Mouse (Mus musculus) bone marrow macrophage, adult 2 months (primary cell): Measurements from ENCODE around the gene Galnt11. TPM values are rescaled to one million over a fixed set of nuclear protein-coding genes. Genes with fewer than 3 reads are reported as not detected.

Source experiments
- H3K27ac ChIP-seq: 2 replicates; pipeline ENCODE4 v1.5.1; 2012; ENCODE audit warnings: low read depth, low read length; ENCODE audit not compliant: insufficient read depth
- H3K4me1 ChIP-seq: 2 replicates; pipeline ENCODE4 v1.6.1; 2012; ENCODE audit warnings: low read length; ENCODE audit not compliant: control insufficient read depth, insufficient read depth
- H3K4me3 ChIP-seq: 2 replicates; pipeline ENCODE4 v1.5.1; 2012; ENCODE audit warnings: mild to moderate bottlenecking, low read length, moderate library complexity; ENCODE audit not compliant: insufficient read depth
- CTCF ChIP-seq: IDR thresholded peaks from 2 replicates; pipeline ENCODE4 v1.5.1; 2012; ENCODE audit warnings: low read depth, mild to moderate bottlenecking, low read length, moderate library complexity
- POLR2A ChIP-seq: IDR thresholded peaks from 2 replicates; pipeline ENCODE4 v1.6.1; 2012; ENCODE audit warnings: mild to moderate bottlenecking, low read depth, low read length, borderline replicate concordance
- polyA plus RNA-seq: library from polyadenylated mRNA; stranded (reverse); fragments of >200 nt; gene quantifications from 2 replicates; pipeline ENCODE4 v1.2.4, GENCODE M21; 2012; ENCODE audit not compliant: missing spikeins, insufficient read depth, insufficient read length

The Galnt11 gene
- polyA plus RNA-seq, 1 experiment: 29.3 TPM

GRCm38 (mm10) chr5:25252825-25253544, 31.3 kb downstream of the Galnt11 start:
- H3K27ac ChIP-seq: no peak overlapping the region
- H3K4me3 ChIP-seq: no peak overlapping the region
- no peak for TF ChIP-seq CTCF
- peaks cover 6% of the 10 kb centered on the region; the same call in 1 of the 2 replicates for H3K4me1 ChIP-seq

GRCm38 (mm10) chr5:25254491-25254890, 32.8 kb downstream of the Galnt11 start:
- Histone ChIP-seq H3K27ac (no peak overlapping the region), H3K4me3 (no peak overlapping the region), H3K4me1 (peaks cover 6% of the 10 kb centered on the region; the same call in 1 of the 2 replicates)
- TF ChIP-seq POLR2A: no peak
- no peak for TF ChIP-seq CTCF

GRCm38 (mm10) chr5:25256686-25257085, 35.0 kb downstream of the Galnt11 start:
- Histone ChIP-seq H3K4me3 (no peak overlapping the region), H3K27ac (no peak overlapping the region), H3K4me1 (peaks cover 6% of the 10 kb centered on the region; the same call in 1 of the 2 replicates)
- TF ChIP-seq POLR2A: no peak
- no peak for TF ChIP-seq CTCF

GRCm38 (mm10) chr5:25261452-25261851, 39.7 kb downstream of the Galnt11 start:
- TF ChIP-seq POLR2A: no peak

GRCm38 (mm10) chr5:25262266-25262665, 40.6 kb downstream of the Galnt11 start:
- peaks cover under 1% of the 10 kb centered on the region for H3K4me1 ChIP-seq
- no peak overlapping the region for H3K4me3 ChIP-seq
- no peak overlapping the region for H3K27ac ChIP-seq
- TF ChIP-seq CTCF (no peak), POLR2A (no peak)

More at GRCm38 (mm10) chr5:25261452-25261851, 39.7 kb downstream of the Galnt11 start:
- H3K27ac ChIP-seq: no peak overlapping the region
- no peaks in the 10 kb centered on the region for H3K4me1 ChIP-seq
- H3K4me3 ChIP-seq: no peak overlapping the region

GRCm38 (mm10) chr5:25268258-25268888, 46.7 kb downstream of the Galnt11 start:
- Histone ChIP-seq H3K27ac (no peak overlapping the region), H3K4me3 (no peak overlapping the region), H3K4me1 (peaks cover 5% of the 10 kb centered on the region)
- TF ChIP-seq POLR2A (no peak), CTCF (no peak)

GRCm38 (mm10) chr5:25275629-25276028, 53.9 kb downstream of the Galnt11 start:
- H3K27ac ChIP-seq: no peak overlapping the region
- H3K4me3 ChIP-seq: no peak overlapping the region
- H3K4me1 ChIP-seq: no peaks in the 10 kb centered on the region
- TF ChIP-seq CTCF: no peak
- no peak for TF ChIP-seq POLR2A

GRCm38 (mm10) chr5:25276365-25276764, 54.7 kb downstream of the Galnt11 start:
- Histone ChIP-seq H3K4me1 (no peaks in the 10 kb centered on the region), H3K27ac (no peak overlapping the region), H3K4me3 (no peak overlapping the region)
- no peak for TF ChIP-seq POLR2A
- no peak for TF ChIP-seq CTCF

GRCm38 (mm10) chr5:25283988-25284387, 62.3 kb downstream of the Galnt11 start:
- no peaks in the 10 kb centered on the region for H3K4me1 ChIP-seq
- TF ChIP-seq CTCF: no peak
- no peak for TF ChIP-seq POLR2A
- H3K27ac ChIP-seq: no peak overlapping the region
- H3K4me3 ChIP-seq: no peak overlapping the region

- H3K27ac ChIP-seq: no peak overlapping the region
- H3K4me1 ChIP-seq: peaks cover 26% of the 10 kb centered on the region
- no peak overlapping the region for H3K4me3 ChIP-seq
- no peak for TF ChIP-seq POLR2A
- no peak for TF ChIP-seq CTCF
These were observed 75.1 kb downstream of the Galnt11 start for GRCm38 (mm10) chr5:25296830-25297229.
